Mouse (Mus musculus): Measurements from ENCODE around the gene Asb3.

GRCm38 (mm10) chr11:31034958-31035357 is 149.7 kb downstream of the Asb3 start:
- TF ChIP-seq CTCF (IDR thresholded peaks at IDR 0.05; ENCODE audit: control insufficient read depth, insufficient read depth, insufficient read length) (no peak), MAX (IDR thresholded peaks at IDR 0.05) (no peak), USF1 (IDR thresholded peaks at IDR 0.05; ENCODE audit: low read depth) (no peak)

Measured in C2C12 (cell line).